ENCODE assay signal across 10 mouse cellular contexts in genomic region chr17:23853292-23853691, GRCm38 (mm10). TPM values are rescaled to one million over a fixed set of nuclear protein-coding genes. Genes with fewer than 3 reads are reported as not detected.
DNase-seq lines count a peak whose midpoint lies in the region; ATAC-seq and TF ChIP-seq lines count a peak whose summit lies in the region.
"Had no signal": no experiment of that assay in that cellular context is flagged by ENCODE, and none has a peak within 500 bp of the region (broad histone marks: within the 10 kb centered on the region; RNA-seq: fewer than 3 reads in every experiment).

No protein-coding gene starts in this region.

- TF ChIP-seq CTCF in C2C12 (IDR thresholded peaks at IDR 0.05; ENCODE audit: control insufficient read depth, insufficient read depth, insufficient read length), result peak; percentile 57
- peak; percentile 69 for TF ChIP-seq CTCF in midbrain, postnatal 0 days (IDR thresholded peaks at IDR 0.05)

- no peak; the same call in 1 of the 2 replicates for ATAC-seq in heart, embryonic 12.5 days (ENCODE audit: insufficient number of reproducible peaks, low FRiP score)
- no peak for ATAC-seq in midbrain, postnatal 0 days (ENCODE audit: low FRiP score)

- no peaks in the 10 kb centered on the region; the same call in 1 of the 2 replicates for H3K27me3 ChIP-seq in heart, embryonic 12.5 days (replicated peaks)
- no peaks in the 10 kb centered on the region for H3K27me3 ChIP-seq in C2C12 (ENCODE audit: control insufficient read depth, insufficient read depth, insufficient read length)
- H3K27me3 ChIP-seq in midbrain, postnatal 0 days (ENCODE audit: insufficient read depth, low read length), result no peaks in the 10 kb centered on the region

- H3K36me3 ChIP-seq in heart, embryonic 12.5 days, result no peaks in the 10 kb centered on the region
- H3K36me3 ChIP-seq in C2C12 (ENCODE audit: control insufficient read depth, insufficient read depth), result no peaks in the 10 kb centered on the region
- H3K36me3 ChIP-seq in midbrain, postnatal 0 days (ENCODE audit: insufficient read depth, low read length), result no peaks in the 10 kb centered on the region

- peaks cover 9% of the 10 kb centered on the region for H3K4me1 ChIP-seq in heart, embryonic 12.5 days (replicated peaks)
- H3K4me1 ChIP-seq in midbrain, postnatal 0 days (ENCODE audit: insufficient read depth, low read length), result no peaks in the 10 kb centered on the region

- no peaks in the 10 kb centered on the region for H3K79me2 ChIP-seq in C2C12 (ENCODE audit: control insufficient read depth, insufficient read depth)

- WGBS in heart, embryonic 12.5 days, result 39% methylated on average over 5 of the region's 5 CpGs
- 35% methylated on average over 5 of the region's 5 CpGs for WGBS in midbrain, postnatal 0 days

- no peak overlapping the region for H3K27ac ChIP-seq in heart, embryonic 12.5 days (ENCODE audit: poor library complexity, severe bottlenecking)
- H3K27ac ChIP-seq in midbrain, postnatal 0 days (ENCODE audit: low read depth, low read length), result no peak overlapping the region

- no peaks in the 10 kb centered on the region for H3K79me3 ChIP-seq in C2C12 (ENCODE audit: low read depth)

- peak; percentile 21 to 37 for DNase-seq in heart, adult 18-20 months
- DNase-seq in adrenal gland, adult 2 months, result peak; percentile 61
- DNase-seq in gastrocnemius, postnatal 10 days, result peak; percentile 67
- DNase-seq in kidney, postnatal 36 days, result peak; percentile 59 to 85
- DNase-seq in midbrain, postnatal 0 days (ENCODE audit: low spot score), result peak; percentile 47
- peak; percentile 87 for DNase-seq in thymus, postnatal 4 days

- H3K9me3 ChIP-seq in heart, embryonic 12.5 days (replicated peaks), result 0 out of 2 replicates have a peak, but pooled peaks cover 3% of the 10 kb centered on the region
- H3K9me3 ChIP-seq in midbrain, postnatal 0 days (ENCODE audit: low read length), result no peaks in the 10 kb centered on the region

- H3K9ac ChIP-seq in heart, embryonic 12.5 days, result no peak overlapping the region
- no peak overlapping the region for H3K9ac ChIP-seq in midbrain, postnatal 0 days (replicated peaks; ENCODE audit: low read length, poor library complexity, severe bottlenecking)

- H3K4me3 ChIP-seq in heart, embryonic 12.5 days, result no peak overlapping the region
- no peak overlapping the region for H3K4me3 ChIP-seq in C2C12 (ENCODE audit: insufficient read depth, poor library complexity, severe bottlenecking)
- no peak overlapping the region for H3K4me3 ChIP-seq in midbrain, postnatal 0 days (ENCODE audit: low read depth, low read length)

- H3ac ChIP-seq in C2C12 (ENCODE audit: control insufficient read depth, insufficient read length, low read depth), result no peak overlapping the region

- no peak overlapping the region for H3K4me2 ChIP-seq in heart, embryonic 12.5 days
- H3K4me2 ChIP-seq in midbrain, postnatal 0 days (ENCODE audit: low read depth, low read length, poor library complexity, severe bottlenecking), result no peak overlapping the region

TF ChIP-seq in C2C12, 6 proteins besides CTCF, POLR2A, EP300 and RAD21:
- TF ChIP-seq CEBPB (IDR thresholded peaks at IDR 0.05; ENCODE audit: low read depth) (no peak), FOSL1 (IDR thresholded peaks at IDR 0.05; ENCODE audit: insufficient read depth, low read length, poor library complexity, severe bottlenecking) (no peak), MAX (IDR thresholded peaks at IDR 0.05) (no peak), USF1 (IDR thresholded peaks at IDR 0.05; ENCODE audit: low read depth) (no peak), MYOD1 (IDR thresholded peaks at IDR 0.05; ENCODE audit: control insufficient read depth, insufficient read length, low read depth) (no peak), MYOG (IDR thresholded peaks at IDR 0.05; ENCODE audit: control insufficient read depth, extremely low read depth, insufficient read length) (no peak)

RNA-seq across cellular contexts. Expression of gene Prss41, which starts 9.3 kb away (rescaled TPM):
- not detected for total RNA-seq in heart, adult 18-20 months (2021)
- polyA plus RNA-seq in heart, embryonic 12.5 days (2016; fragmentation: Nextera tagmentation; extraction: Ambion mirVana), result 0.36 TPM in 1 of 2 replicates, not detected in the other
- 0.02 TPM for polyA plus RNA-seq in C2C12 (2012; fragmentation: generic; extraction: Trizol)
- under 1 TPM; 0.35 to 0.45 TPM for total RNA-seq in adrenal gland, adult 2 months (2021)
- polyA plus RNA-seq in adrenal gland, adult 2 months (2012; rRNA removed), result 0.28 and 0.90 TPM in 2 replicates
- total RNA-seq in gastrocnemius, postnatal 10 days (2021), result not detected
- 0.11 and 1.8 TPM in 2 replicates for total RNA-seq in midbrain, postnatal 0 days (2014; rRNA removed)
- polyA plus RNA-seq in midbrain, postnatal 0 days (2015; fragmentation: Nextera tagmentation; extraction: Ambion mirVana), result 1.3 and 2.2 TPM in 2 replicates

RNA-seq across cellular contexts. Expression of gene Prss32, which starts 9.6 kb away (rescaled TPM):
- not detected for total RNA-seq in heart, adult 18-20 months (2021)
- not detected in 2 replicates for polyA plus RNA-seq in heart, embryonic 12.5 days (2016; fragmentation: Nextera tagmentation; extraction: Ambion mirVana)
- polyA plus RNA-seq in C2C12 (2012; fragmentation: generic; extraction: Trizol), result 0.02 TPM
- total RNA-seq in adrenal gland, adult 2 months (2021), result not detected
- polyA plus RNA-seq in adrenal gland, adult 2 months (2012; rRNA removed), result 0.06 TPM in 1 of 2 replicates, not detected in the other
- total RNA-seq in gastrocnemius, postnatal 10 days (2021), result not detected
- not detected in 2 replicates for total RNA-seq in midbrain, postnatal 0 days (2014; rRNA removed)
- 0.23 and 0.60 TPM in 2 replicates for polyA plus RNA-seq in midbrain, postnatal 0 days (2015; fragmentation: Nextera tagmentation; extraction: Ambion mirVana)
- total RNA-seq: left cerebral cortex, adult 18-20 months had no signal

RNA-seq across cellular contexts. Expression of gene Prss21, which starts 14.6 kb away (rescaled TPM):
- total RNA-seq in heart, adult 18-20 months (2021), result not detected
- polyA plus RNA-seq in heart, embryonic 12.5 days (2016; fragmentation: Nextera tagmentation; extraction: Ambion mirVana), result not detected in 2 replicates
- not detected for polyA plus RNA-seq in C2C12 (2012; fragmentation: generic; extraction: Trizol)
- not detected for total RNA-seq in adrenal gland, adult 2 months (2021)
- not detected in 2 replicates for polyA plus RNA-seq in adrenal gland, adult 2 months (2012; rRNA removed)
- not detected for total RNA-seq in gastrocnemius, postnatal 10 days (2021)
- total RNA-seq in midbrain, postnatal 0 days (2014; rRNA removed), result not detected in 2 replicates
- not detected in 2 replicates for polyA plus RNA-seq in midbrain, postnatal 0 days (2015; fragmentation: Nextera tagmentation; extraction: Ambion mirVana)
- total RNA-seq: left cerebral cortex, adult 18-20 months had no signal
- polyA plus RNA-seq: stomach, embryonic 14.5 days had no signal

RNA-seq across cellular contexts. Expression of gene Prss33, which starts 17.4 kb away (rescaled TPM):
- total RNA-seq in heart, adult 18-20 months (2021), result not detected
- not detected in 2 replicates for polyA plus RNA-seq in heart, embryonic 12.5 days (2016; fragmentation: Nextera tagmentation; extraction: Ambion mirVana)
- polyA plus RNA-seq in C2C12 (2012; fragmentation: generic; extraction: Trizol), result not detected
- total RNA-seq in adrenal gland, adult 2 months (2021), result not detected
- 0.10 and 0.24 TPM in 2 replicates for polyA plus RNA-seq in adrenal gland, adult 2 months (2012; rRNA removed)
- not detected for total RNA-seq in gastrocnemius, postnatal 10 days (2021)
- not detected in 2 replicates for total RNA-seq in midbrain, postnatal 0 days (2014; rRNA removed)
- polyA plus RNA-seq in midbrain, postnatal 0 days (2015; fragmentation: Nextera tagmentation; extraction: Ambion mirVana), result 0.17 TPM in 1 of 2 replicates, not detected in the other
- total RNA-seq: left cerebral cortex, adult 18-20 months had no signal
- polyA plus RNA-seq: stomach, embryonic 14.5 days had no signal

RNA-seq across cellular contexts. Expression of gene Elob, which starts 24.4 kb away (rescaled TPM):
- total RNA-seq in heart, adult 18-20 months (2021), result 100 to 1,000 TPM; 357 to 360 TPM
- polyA plus RNA-seq in heart, embryonic 12.5 days (2016; fragmentation: Nextera tagmentation; extraction: Ambion mirVana), result 878 and 903 TPM in 2 replicates
- 852 TPM for polyA plus RNA-seq in C2C12 (2012; fragmentation: generic; extraction: Trizol)
- total RNA-seq in adrenal gland, adult 2 months (2021), result 100 to 1,000 TPM; 447 to 451 TPM
- 513 and 552 TPM in 2 replicates for polyA plus RNA-seq in adrenal gland, adult 2 months (2012; rRNA removed)
- total RNA-seq in gastrocnemius, postnatal 10 days (2021), result 100 to 1,000 TPM; 364 to 374 TPM
- 1,027 and 1,129 TPM in 2 replicates for total RNA-seq in midbrain, postnatal 0 days (2014; rRNA removed)
- polyA plus RNA-seq in midbrain, postnatal 0 days (2015; fragmentation: Nextera tagmentation; extraction: Ambion mirVana), result 1,525 and 1,526 TPM in 2 replicates

Comparison
In these comparisons a context has a peak if more than half of its experiments do, and no peak if none do; other contexts are left out.
1. DNase-seq: peak in every context shown above with its lines; median percentile 87 in thymus, postnatal 4 days; 72 in kidney, postnatal 36 days; 67 in gastrocnemius, postnatal 10 days; 61 in adrenal gland, adult 2 months; 47 in midbrain, postnatal 0 days; 29 in heart, adult 18-20 months.